Mouse (Mus musculus) c-Kit-positive CD71-negative TER-119-negative erythroid progenitor cells, embryonic 14.5 days (primary cell): ENCODE results near the gene Son.
"Not testable (repeated sequence)": the region's sequence is repeated elsewhere in the genome, so short reads cannot be mapped to it uniquely, and the experiment has no call there.

Source experiments
- DNase-seq: peaks from one replicate; pipeline ENCODE4 v3.0.0-alpha.2; 2013; ENCODE audit warnings: low read depth

The Son gene

GRCm38 (mm10) chr16:91639161-91639560 lies 8.1 kb upstream of the Son start:
- no peak for DNase-seq

GRCm38 (mm10) chr16:91639636-91640035 lies 7.7 kb upstream of the Son start:
- no peak for DNase-seq

- no peak for DNase-seq
Observed at GRCm38 (mm10) chr16:91640171-91640570, 7.1 kb upstream of the Son start.

GRCm38 (mm10) chr16:91644901-91645300 lies 2.4 kb upstream of the Son start:
- DNase-seq, result no peak

- not testable (repeated sequence) for DNase-seq
Observed at GRCm38 (mm10) chr16:91645420-91645819, 1.9 kb upstream of the Son start.

GRCm38 (mm10) chr16:91645995-91646602 lies 1.2 kb upstream of the Son start:
- peak; percentile 66 for DNase-seq

- DNase-seq, result peak; percentile 84
Observed at GRCm38 (mm10) chr16:91646681-91647419, 456 bp upstream of the Son start, which contains the start of gene Gart. Gene Gart (minus strand): TSS chr16:91646952.

- DNase-seq, result peak; percentile 66
Observed at GRCm38 (mm10) chr16:91648220-91648550, 879 bp downstream of the Son start.

GRCm38 (mm10) chr16:91649246-91649645 lies 1.9 kb downstream of the Son start:
- DNase-seq, result no peak

GRCm38 (mm10) chr16:91649781-91650180 lies 2.5 kb downstream of the Son start:
- no peak for DNase-seq

GRCm38 (mm10) chr16:91652191-91652590 lies 4.9 kb downstream of the Son start:
- DNase-seq, result no peak

- DNase-seq, result no peak
Observed at GRCm38 (mm10) chr16:91655285-91655684, 8.0 kb downstream of the Son start.

GRCm38 (mm10) chr16:91657285-91657684 lies 10.0 kb downstream of the Son start:
- DNase-seq, result no peak

- DNase-seq, result no peak
Observed at GRCm38 (mm10) chr16:91658471-91658870, 11.2 kb downstream of the Son start.

- DNase-seq, result no peak
Observed at GRCm38 (mm10) chr16:91659798-91660197, 12.5 kb downstream of the Son start.

- DNase-seq, result no peak
Observed at GRCm38 (mm10) chr16:91661397-91661796, 14.1 kb downstream of the Son start.

- DNase-seq, result no peak
Observed at GRCm38 (mm10) chr16:91662336-91662735, 15.0 kb downstream of the Son start.

GRCm38 (mm10) chr16:91663795-91664194 lies 16.5 kb downstream of the Son start:
- no peak for DNase-seq

- no peak for DNase-seq
Observed at GRCm38 (mm10) chr16:91674500-91674899, 27.2 kb downstream of the Son start.

- DNase-seq, result no peak
Observed at GRCm38 (mm10) chr16:91678147-91678911, 31.0 kb downstream of the Son start.

- no peak for DNase-seq
Observed at GRCm38 (mm10) chr16:91680656-91681055, 33.4 kb downstream of the Son start.

- peak; percentile 52 for DNase-seq
Observed at GRCm38 (mm10) chr16:91685526-91685925, 38.2 kb downstream of the Son start.

- no peak for DNase-seq
Observed at GRCm38 (mm10) chr16:91686369-91686768, 39.1 kb downstream of the Son start.
